Mouse (Mus musculus): ENCODE measurements around the gene Slc22a12.

- TF ChIP-seq CTCF (IDR thresholded peaks at IDR 0.05 in 2 of 3, conservative IDR thresholded peaks at IDR 0.05 in 1 of 3; ENCODE audit: control insufficient read depth in 1 of 3, insufficient read depth in 1 of 3, low read depth in 2 of 3, low read length in 3 of 3, poor library complexity in 1 of 3, severe bottlenecking in 1 of 3): no peak
- TF ChIP-seq POLR2A (IDR thresholded peaks at IDR 0.05; ENCODE audit: control insufficient read depth in 1 of 2, insufficient read depth in 1 of 2, low read depth in 1 of 2, low read length in 2 of 2, poor library complexity in 1 of 2): no peak
- no peak for TF ChIP-seq E2F4 (IDR thresholded peaks at IDR 0.05; ENCODE audit: borderline replicate concordance, low read depth, low read length)
- no peak for TF ChIP-seq ZMIZ1 (IDR thresholded peaks at IDR 0.05; ENCODE audit: low read depth, low read length)
- no peak for TF ChIP-seq EP300 (IDR thresholded peaks at IDR 0.05; ENCODE audit: low read depth in 1 of 2, low read length in 2 of 2)
- TF ChIP-seq NELFE (IDR thresholded peaks at IDR 0.05; ENCODE audit: low read depth, low read length): no peak
- TF ChIP-seq USF1 (IDR thresholded peaks at IDR 0.05; ENCODE audit: low read depth, low read length): no peak
- TF ChIP-seq SIN3A (IDR thresholded peaks at IDR 0.05; ENCODE audit: low read length): no peak
Observed at GRCm38 (mm10) chr19:6502543-6503319, 40.1 kb downstream of the Slc22a12 start.
